Mouse (Mus musculus): ENCODE measurements around the gene Olfr1424.

DNA sequence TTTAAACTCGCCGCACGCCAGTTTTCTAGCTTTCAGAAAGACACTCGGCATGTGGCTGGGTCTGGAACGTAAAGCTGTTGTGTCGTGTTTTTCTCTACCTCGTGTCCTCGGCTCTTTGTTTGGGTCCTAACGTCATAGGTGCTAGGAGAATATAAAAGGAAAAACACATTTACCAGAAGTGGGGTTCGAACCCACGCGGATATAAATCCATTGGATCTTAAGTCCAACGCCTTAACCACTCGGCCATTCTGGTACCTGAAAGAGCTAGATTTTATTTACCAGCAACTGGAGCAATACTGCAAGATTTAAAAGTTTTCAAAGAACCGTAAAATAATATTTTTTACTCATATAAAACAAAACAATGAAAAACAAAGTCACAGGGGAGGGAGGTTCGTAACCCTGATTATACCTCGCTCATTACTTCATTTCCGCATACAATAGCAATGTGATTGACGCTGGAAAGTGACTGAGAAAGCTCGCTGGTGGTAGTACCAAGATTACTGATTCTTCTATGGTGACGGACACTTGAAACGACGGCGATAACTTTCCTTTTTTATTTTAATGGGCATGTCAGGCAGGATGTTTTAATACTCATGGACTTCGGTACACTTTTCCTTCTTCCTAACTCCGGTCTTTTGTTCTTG lies 51.4 kb downstream of the Olfr1424 start:
- TF ChIP-seq POLR2A (IDR thresholded peaks at IDR 0.05; ENCODE audit: borderline replicate concordance, extremely low read depth, low read depth, low read length), result no peak
- TF ChIP-seq CTCF (IDR thresholded peaks at IDR 0.05; ENCODE audit: insufficient read depth, low read length), result no peak

All from lung, adult 2 months (tissue).